Mouse (Mus musculus) hindbrain, embryonic 10.5 days (tissue): ENCODE measurements around the gene Vegfb. TPM values are rescaled to one million over a fixed set of nuclear protein-coding genes. Genes with fewer than 3 reads are reported as not detected.
A peak's percentile ranks its signal among the peaks of the same experiment; 100 is the strongest.

ENCODE experiments used
- DNase-seq: peaks from one replicate; pipeline ENCODE4 v3.0.0-alpha.2; 2017; ENCODE audit warnings: low spot score
- H3K27ac ChIP-seq: fragments of 300-500 bp; sonication (generic); 2 replicates; pipeline ENCODE4 v1.5.1; 2016; ENCODE audit warnings: mild to moderate bottlenecking, moderate library complexity
- H3K27me3 ChIP-seq: fragments of 300-500 bp; sonication (generic); 2 replicates; pipeline ENCODE4 v1.6.1; 2016; ENCODE audit warnings: mild to moderate bottlenecking; ENCODE audit not compliant: poor library complexity, insufficient read depth, severe bottlenecking
- H3K36me3 ChIP-seq: fragments of 300-500 bp; sonication (generic); 2 replicates; pipeline ENCODE4 v1.6.1; 2016; ENCODE audit warnings: mild to moderate bottlenecking, moderate library complexity
- H3K4me1 ChIP-seq: fragments of 300-500 bp; sonication (generic); replicated peaks from 2 replicates; pipeline ENCODE4 v1.6.1; 2016; ENCODE audit warnings: mild to moderate bottlenecking
- H3K4me3 ChIP-seq: fragments of 300-500 bp; sonication (generic); 2 replicates; pipeline ENCODE4 v1.5.1; 2016; ENCODE audit warnings: mild to moderate bottlenecking, moderate library complexity
- H3K9me3 ChIP-seq: fragments of 300-500 bp; sonication (generic); 2 replicates; pipeline ENCODE4 v1.6.1; 2016; ENCODE audit warnings: mild to moderate bottlenecking, moderate library complexity
- WGBS: fragments of 180-500 bp; shearing (Covaris S2); methylation state at CpG from one replicate; pipeline ENCODE4 v1.1.7; 2016; 5-methylcytosine and 5-hydroxymethylcytosine counted together
- polyA plus RNA-seq: library from polyadenylated mRNA; unstranded; fragments of >200 nt; fragmentation: Nextera tagmentation; extraction: Ambion mirVana; gene quantifications from 2 replicates; pipeline ENCODE4 v1.2.1, GENCODE M21; 2016

Gene Vegfb
- polyA plus RNA-seq, 1 experiment from 2014 or later, result 36.2 TPM

DNA sequence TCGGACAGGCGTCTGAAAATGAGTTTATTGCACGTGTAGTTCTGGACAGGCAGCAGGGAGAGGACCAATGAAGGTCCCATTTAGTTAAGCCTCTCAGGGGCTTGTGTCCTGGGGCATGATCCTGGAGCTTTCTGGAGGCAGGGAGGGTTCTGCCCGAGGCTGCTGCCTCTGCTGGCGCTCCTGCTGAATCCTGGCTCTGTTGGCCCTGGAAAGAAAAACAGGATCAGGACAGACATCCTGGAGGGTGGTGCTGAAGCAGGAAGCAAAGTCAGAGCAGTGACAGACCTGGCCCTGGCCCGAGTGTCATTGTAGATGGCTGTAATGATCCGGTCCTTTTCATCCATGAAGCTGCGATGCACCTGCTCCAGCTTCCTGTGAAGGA lies 444 bp upstream of the Vegfb start:
- WGBS, result 7% methylated on average over 8 of the region's 8 CpGs
- no peak for DNase-seq
- no peaks in the 10 kb centered on the region for H3K27me3 ChIP-seq
- peaks cover 34% of the 10 kb centered on the region for H3K36me3 ChIP-seq
- H3K4me3 ChIP-seq, result peak overlapping the region; percentile 95
- peak overlapping the region; percentile 97 for H3K27ac ChIP-seq
- H3K9me3 ChIP-seq, result no peaks in the 10 kb centered on the region
- H3K4me1 ChIP-seq, result peaks cover 59% of the 10 kb centered on the region

- Histone ChIP-seq H3K4me1 (peaks cover 52% of the 10 kb centered on the region), H3K4me3 (peak overlapping the region; percentile 95), H3K36me3 (peaks cover 43% of the 10 kb centered on the region), H3K9me3 (no peaks in the 10 kb centered on the region), H3K27me3 (no peaks in the 10 kb centered on the region), H3K27ac (0 out of 2 replicates have a peak overlapping the region, but pooled peaks have one; percentile 97)
- WGBS, result 81% methylated on average over 10 of the region's 10 CpGs
- no peak for DNase-seq
These were observed 1.3 kb downstream of the Vegfb start for GRCm38 (mm10) chr19:6985951-6986708.

DNA sequence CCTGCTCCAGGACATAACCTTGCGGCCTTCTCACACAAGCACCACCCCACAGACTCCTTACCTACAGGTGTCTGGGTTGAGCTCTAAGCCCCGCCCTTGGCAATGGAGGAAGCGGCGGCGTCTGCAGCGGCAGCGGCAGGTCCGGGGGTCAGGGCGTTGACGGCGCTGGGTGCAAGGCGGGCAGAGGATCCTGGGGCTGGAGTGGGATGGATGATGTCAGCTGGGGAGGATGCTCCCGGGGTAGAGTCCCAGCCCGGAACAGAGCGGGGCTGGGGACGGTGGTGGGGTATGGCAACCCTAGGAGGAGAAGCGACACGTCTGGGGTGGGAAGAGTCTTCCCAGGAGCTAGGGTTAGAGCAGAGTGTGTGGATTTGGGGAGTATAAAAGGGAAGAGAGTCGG lies 2.2 kb downstream of the Vegfb start:
- H3K27ac ChIP-seq, result no peak overlapping the region
- WGBS, result 81% methylated on average over 19 of the region's 19 CpGs
- peaks cover 43% of the 10 kb centered on the region for H3K36me3 ChIP-seq
- H3K9me3 ChIP-seq, result no peaks in the 10 kb centered on the region
- no peaks in the 10 kb centered on the region for H3K27me3 ChIP-seq
- no peak for DNase-seq
- H3K4me1 ChIP-seq, result peaks cover 58% of the 10 kb centered on the region
- H3K4me3 ChIP-seq, result peak overlapping the region; percentile 0; the same call in 1 of the 2 replicates

DNA sequence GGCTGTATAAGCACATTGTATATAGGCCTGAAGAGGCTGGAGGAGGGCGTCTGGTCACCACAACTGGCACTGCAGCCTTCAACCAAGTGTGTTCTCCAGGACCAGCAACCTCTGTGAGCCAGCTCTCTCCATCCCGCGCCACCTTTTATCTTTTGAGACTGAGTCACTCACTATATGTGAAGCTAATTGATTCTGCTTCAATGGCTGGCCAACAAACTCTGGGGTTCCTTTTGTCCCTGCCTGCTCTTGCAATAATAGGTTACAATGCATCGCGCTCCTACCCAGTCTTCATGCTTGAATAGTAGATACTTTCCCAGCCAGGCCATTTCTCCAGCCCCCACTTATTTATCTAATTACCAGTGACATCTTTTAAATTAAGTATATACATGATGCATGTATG lies 3.8 kb downstream of the Vegfb start:
- no peak for DNase-seq
- peaks cover 42% of the 10 kb centered on the region for H3K36me3 ChIP-seq
- H3K27ac ChIP-seq, result no peak overlapping the region
- H3K4me3 ChIP-seq, result no peak overlapping the region
- WGBS, result 52% methylated on average over 5 of the region's 5 CpGs
- no peaks in the 10 kb centered on the region for H3K9me3 ChIP-seq
- peaks cover 69% of the 10 kb centered on the region for H3K4me1 ChIP-seq
- H3K27me3 ChIP-seq, result no peaks in the 10 kb centered on the region

- Histone ChIP-seq H3K27me3 (no peaks in the 10 kb centered on the region), H3K4me3 (peak overlapping the region; percentile 73; the same call in 1 of the 2 replicates), H3K9me3 (no peaks in the 10 kb centered on the region), H3K27ac (no peak overlapping the region), H3K4me1 (peaks cover 70% of the 10 kb centered on the region), H3K36me3 (peaks cover 64% of the 10 kb centered on the region)
- DNase-seq, result no peak
- 91% methylated on average over 4 of the region's 4 CpGs for WGBS
These were observed 6.0 kb downstream of the Vegfb start for GRCm38 (mm10) chr19:6981465-6981864.

GRCm38 (mm10) chr19:6980381-6981093 lies 6.9 kb downstream of the Vegfb start, which contains the start of gene Fkbp2:
TSS of gene Fkbp2 (minus strand) at chr19:6980501.
- 2% methylated on average over 38 of the region's 38 CpGs for WGBS

GRCm38 (mm10) chr19:6979486-6980380 lies 7.7 kb downstream of the Vegfb start:
- Histone ChIP-seq H3K9me3 (no peaks in the 10 kb centered on the region), H3K4me3 (peak overlapping the region; percentile 73), H3K36me3 (peaks cover 52% of the 10 kb centered on the region), H3K27me3 (no peaks in the 10 kb centered on the region), H3K4me1 (peaks cover 69% of the 10 kb centered on the region), H3K27ac (peak overlapping the region; percentile 98)
- under 1% methylated on average over 59 of the region's 59 CpGs for WGBS
- peak; percentile 100 for DNase-seq

More at GRCm38 (mm10) chr19:6980381-6981093, 6.9 kb downstream of the Vegfb start, which contains the start of gene Fkbp2:
- peaks cover 71% of the 10 kb centered on the region for H3K4me1 ChIP-seq
- H3K9me3 ChIP-seq, result no peaks in the 10 kb centered on the region
- DNase-seq, result peak; percentile 99
- peak within 1 kb of the TSS; percentile 98 for H3K27ac ChIP-seq
- H3K36me3 ChIP-seq, result peaks cover 60% of the 10 kb centered on the region
- peak within 1 kb of the TSS; percentile 73 for H3K4me3 ChIP-seq
- no peaks in the 10 kb centered on the region for H3K27me3 ChIP-seq

DNA sequence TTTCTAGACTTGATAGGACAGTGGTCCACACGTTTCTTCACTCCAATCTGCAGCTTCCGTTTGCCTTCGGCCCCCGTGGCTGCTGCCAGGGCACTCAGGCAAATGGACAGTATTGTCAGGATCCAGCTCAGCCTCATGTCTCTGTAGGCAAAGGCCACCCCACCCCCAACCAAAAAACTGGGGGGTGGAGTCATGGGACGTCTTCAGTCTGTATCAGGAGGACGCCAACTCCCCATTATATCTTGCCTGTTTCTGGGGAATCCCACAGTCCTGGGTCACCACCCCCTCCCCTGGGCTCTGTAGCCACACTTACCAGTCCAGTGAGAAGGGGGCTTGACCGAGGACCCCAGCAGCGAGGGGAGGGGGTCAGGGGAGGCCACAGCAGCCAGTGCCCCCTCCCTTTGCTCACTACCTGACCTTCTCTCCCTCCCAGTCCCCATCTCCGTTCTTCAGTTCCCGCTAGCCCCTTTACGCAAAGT lies 8.4 kb downstream of the Vegfb start:
- peak overlapping the region; percentile 73 for H3K4me3 ChIP-seq
- H3K9me3 ChIP-seq, result no peaks in the 10 kb centered on the region
- peak; percentile 43 for DNase-seq
- H3K36me3 ChIP-seq, result peaks cover 47% of the 10 kb centered on the region
- H3K4me1 ChIP-seq, result peaks cover 69% of the 10 kb centered on the region
- H3K27me3 ChIP-seq, result no peaks in the 10 kb centered on the region
- peak overlapping the region; percentile 98 for H3K27ac ChIP-seq
- 13% methylated on average over 11 of the region's 11 CpGs for WGBS

- 57% methylated on average over 3 of the region's 3 CpGs for WGBS
- Histone ChIP-seq H3K4me1 (peaks cover 69% of the 10 kb centered on the region), H3K36me3 (peaks cover 43% of the 10 kb centered on the region)
These were observed 8.8 kb downstream of the Vegfb start for GRCm38 (mm10) chr19:6978639-6978974.

DNA sequence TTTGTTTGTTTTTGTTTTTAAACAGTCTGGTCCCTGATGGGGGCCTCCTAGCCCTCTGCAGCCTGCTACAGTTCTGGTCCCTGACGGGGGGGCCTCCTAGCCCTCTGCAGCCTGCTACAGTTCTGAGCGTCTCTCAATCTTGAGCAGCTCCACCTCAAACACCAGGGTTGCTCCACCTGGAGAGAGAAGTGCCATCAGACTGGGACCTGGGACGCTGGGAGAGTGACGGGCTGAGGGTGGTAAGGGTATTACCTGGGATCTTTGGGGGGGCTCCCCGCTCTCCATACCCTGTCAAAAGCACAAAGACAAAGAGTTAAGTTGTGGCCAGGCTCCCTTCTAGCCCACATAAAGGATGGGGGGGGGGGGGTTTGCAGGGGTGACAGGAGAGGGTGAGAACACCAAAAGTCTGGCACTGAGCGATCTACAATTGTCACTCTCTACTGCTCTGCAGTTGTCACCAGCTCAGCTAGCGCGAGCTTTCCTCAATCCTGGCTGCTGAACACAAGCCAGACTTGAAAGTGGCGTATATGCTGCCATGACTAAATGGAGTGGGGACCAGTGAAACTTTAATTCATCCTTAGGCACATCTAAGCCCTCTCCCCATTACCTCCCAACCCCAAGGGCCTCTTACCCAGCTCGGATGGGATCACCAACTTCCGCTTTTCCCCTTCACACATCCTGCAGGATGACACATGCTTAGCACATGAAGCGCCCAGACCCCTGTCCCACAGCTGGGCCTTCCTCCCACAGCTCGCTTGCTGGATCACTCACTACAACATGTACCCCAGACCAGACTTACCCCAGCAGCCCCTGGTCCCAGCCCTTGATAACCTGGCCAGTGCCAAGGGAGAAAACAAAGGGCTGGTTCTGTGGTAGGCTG lies 9.5 kb downstream of the Vegfb start:
- H3K27ac ChIP-seq, result peak overlapping the region; percentile 98

More at GRCm38 (mm10) chr19:6978639-6978974, 8.8 kb downstream of the Vegfb start:
- Histone ChIP-seq H3K4me3 (peak overlapping the region; percentile 73), H3K27me3 (no peaks in the 10 kb centered on the region; the same call in 1 of the 2 replicates), H3K27ac (peak overlapping the region; percentile 98), H3K9me3 (no peaks in the 10 kb centered on the region)
- no peak for DNase-seq

More for the DNA sequence above, 9.5 kb downstream of the Vegfb start:
- Histone ChIP-seq H3K36me3 (peaks cover 37% of the 10 kb centered on the region), H3K4me3 (peak overlapping the region; percentile 73), H3K4me1 (peaks cover 70% of the 10 kb centered on the region), H3K27me3 (peaks cover 3% of the 10 kb centered on the region; the same call in 1 of the 2 replicates), H3K9me3 (no peaks in the 10 kb centered on the region)
- 86% methylated on average over 13 of the region's 13 CpGs for WGBS
- DNase-seq, result no peak
